Mouse (Mus musculus): Measurements from ENCODE around the gene 9130023H24Rik.

The 9130023H24Rik gene

GRCm38 (mm10) chr7:128237927-128238778, at the start of gene 9130023H24Rik:
Gene 9130023H24Rik (minus strand): TSS chr7:128238031.
- H3K27me3 ChIP-seq (ENCODE audit: control insufficient read depth, insufficient read depth, low read length, poor library complexity, severe bottlenecking), result no peaks in the 10 kb centered on the region
- H3K36me3 ChIP-seq (ENCODE audit: control insufficient read depth, insufficient read depth, low read length, poor library complexity, severe bottlenecking), result peaks cover 10% of the 10 kb centered on the region
- peak; percentile 100 for DNase-seq (ENCODE audit: low read depth, low spot score)

- Histone ChIP-seq H3K36me3 (ENCODE audit: control insufficient read depth, insufficient read depth, low read length, poor library complexity, severe bottlenecking) (peaks cover 2% of the 10 kb centered on the region; the same call in 1 of the 2 replicates), H3K27me3 (ENCODE audit: control insufficient read depth, insufficient read depth, low read length, poor library complexity, severe bottlenecking) (no peaks in the 10 kb centered on the region)
- no peak for DNase-seq (ENCODE audit: low read depth, low spot score)
Observed at GRCm38 (mm10) chr7:128285060-128285459, 47.2 kb upstream of the 9130023H24Rik start.

- Histone ChIP-seq H3K36me3 (ENCODE audit: control insufficient read depth, insufficient read depth, low read length, poor library complexity, severe bottlenecking) (peaks cover 5% of the 10 kb centered on the region; the same call in 1 of the 2 replicates), H3K27me3 (ENCODE audit: control insufficient read depth, insufficient read depth, low read length, poor library complexity, severe bottlenecking) (no peaks in the 10 kb centered on the region)
- no peak for DNase-seq (ENCODE audit: low read depth, low spot score)
Observed at GRCm38 (mm10) chr7:128284047-128284446, 46.2 kb upstream of the 9130023H24Rik start.

- DNase-seq (ENCODE audit: low read depth, low spot score), result no peak
- Histone ChIP-seq H3K27me3 (ENCODE audit: control insufficient read depth, insufficient read depth, low read length, poor library complexity, severe bottlenecking) (no peaks in the 10 kb centered on the region), H3K36me3 (ENCODE audit: control insufficient read depth, insufficient read depth, low read length, poor library complexity, severe bottlenecking) (peaks cover 10% of the 10 kb centered on the region)
Observed at GRCm38 (mm10) chr7:128282532-128283244, 44.9 kb upstream of the 9130023H24Rik start.

GRCm38 (mm10) chr7:128281765-128282164, 43.9 kb upstream of the 9130023H24Rik start:
- H3K36me3 ChIP-seq (ENCODE audit: control insufficient read depth, insufficient read depth, low read length, poor library complexity, severe bottlenecking), result peaks cover 10% of the 10 kb centered on the region
- H3K27me3 ChIP-seq (ENCODE audit: control insufficient read depth, insufficient read depth, low read length, poor library complexity, severe bottlenecking), result no peaks in the 10 kb centered on the region
- DNase-seq (ENCODE audit: low read depth, low spot score), result no peak

- peaks cover 10% of the 10 kb centered on the region for H3K36me3 ChIP-seq (ENCODE audit: control insufficient read depth, insufficient read depth, low read length, poor library complexity, severe bottlenecking)
- no peak for DNase-seq (ENCODE audit: low read depth, low spot score)
- H3K27me3 ChIP-seq (ENCODE audit: control insufficient read depth, insufficient read depth, low read length, poor library complexity, severe bottlenecking), result no peaks in the 10 kb centered on the region
Observed at GRCm38 (mm10) chr7:128279750-128280149, 41.9 kb upstream of the 9130023H24Rik start.

- no peaks in the 10 kb centered on the region for H3K27me3 ChIP-seq (ENCODE audit: control insufficient read depth, insufficient read depth, low read length, poor library complexity, severe bottlenecking)
- DNase-seq (ENCODE audit: low read depth, low spot score), result no peak
- peaks cover 10% of the 10 kb centered on the region for H3K36me3 ChIP-seq (ENCODE audit: control insufficient read depth, insufficient read depth, low read length, poor library complexity, severe bottlenecking)
Observed at GRCm38 (mm10) chr7:128276051-128276450, 38.2 kb upstream of the 9130023H24Rik start.

- no peaks in the 10 kb centered on the region for H3K27me3 ChIP-seq (ENCODE audit: control insufficient read depth, insufficient read depth, low read length, poor library complexity, severe bottlenecking)
- DNase-seq (ENCODE audit: low read depth, low spot score), result no peak
- no peaks in the 10 kb centered on the region; the same call in none of the 2 replicates for H3K36me3 ChIP-seq (ENCODE audit: control insufficient read depth, insufficient read depth, low read length, poor library complexity, severe bottlenecking)
Observed at GRCm38 (mm10) chr7:128271496-128271895, 33.7 kb upstream of the 9130023H24Rik start.

GRCm38 (mm10) chr7:128270431-128270850, 32.6 kb upstream of the 9130023H24Rik start:
- Histone ChIP-seq H3K36me3 (ENCODE audit: control insufficient read depth, insufficient read depth, low read length, poor library complexity, severe bottlenecking) (no peaks in the 10 kb centered on the region; the same call in none of the 2 replicates), H3K27me3 (ENCODE audit: control insufficient read depth, insufficient read depth, low read length, poor library complexity, severe bottlenecking) (no peaks in the 10 kb centered on the region)
- no peak for DNase-seq (ENCODE audit: low read depth, low spot score)

- H3K27me3 ChIP-seq (ENCODE audit: control insufficient read depth, insufficient read depth, low read length, poor library complexity, severe bottlenecking), result no peaks in the 10 kb centered on the region
Observed at GRCm38 (mm10) chr7:128267813-128268212, 30.0 kb upstream of the 9130023H24Rik start.

GRCm38 (mm10) chr7:128267391-128267790, 29.6 kb upstream of the 9130023H24Rik start:
- Histone ChIP-seq H3K36me3 (ENCODE audit: control insufficient read depth, insufficient read depth, low read length, poor library complexity, severe bottlenecking) (no peaks in the 10 kb centered on the region), H3K27me3 (ENCODE audit: control insufficient read depth, insufficient read depth, low read length, poor library complexity, severe bottlenecking) (no peaks in the 10 kb centered on the region)
- DNase-seq (ENCODE audit: low read depth, low spot score), result no peak

More at GRCm38 (mm10) chr7:128267813-128268212, 30.0 kb upstream of the 9130023H24Rik start:
- no peak for DNase-seq (ENCODE audit: low read depth, low spot score)
- H3K36me3 ChIP-seq (ENCODE audit: control insufficient read depth, insufficient read depth, low read length, poor library complexity, severe bottlenecking), result no peaks in the 10 kb centered on the region; the same call in 1 of the 2 replicates

GRCm38 (mm10) chr7:128266056-128266455, 28.2 kb upstream of the 9130023H24Rik start:
- Histone ChIP-seq H3K27me3 (ENCODE audit: control insufficient read depth, insufficient read depth, low read length, poor library complexity, severe bottlenecking) (no peaks in the 10 kb centered on the region), H3K36me3 (ENCODE audit: control insufficient read depth, insufficient read depth, low read length, poor library complexity, severe bottlenecking) (no peaks in the 10 kb centered on the region)
- no peak for DNase-seq (ENCODE audit: low read depth, low spot score)

GRCm38 (mm10) chr7:128265411-128265810, 27.6 kb upstream of the 9130023H24Rik start, which contains the start of gene Slc5a2:
Gene Slc5a2 (plus strand): TSS chr7:128265657.
- no peaks in the 10 kb centered on the region for H3K36me3 ChIP-seq (ENCODE audit: control insufficient read depth, insufficient read depth, low read length, poor library complexity, severe bottlenecking)
- no peak for DNase-seq (ENCODE audit: low read depth, low spot score)

GRCm38 (mm10) chr7:128256783-128257334, 19.0 kb upstream of the 9130023H24Rik start:
- Histone ChIP-seq H3K36me3 (ENCODE audit: control insufficient read depth, insufficient read depth, low read length, poor library complexity, severe bottlenecking) (peaks cover 3% of the 10 kb centered on the region), H3K27me3 (ENCODE audit: control insufficient read depth, insufficient read depth, low read length, poor library complexity, severe bottlenecking) (no peaks in the 10 kb centered on the region)
- no peak for DNase-seq (ENCODE audit: low read depth, low spot score)

More at GRCm38 (mm10) chr7:128265411-128265810, 27.6 kb upstream of the 9130023H24Rik start, which contains the start of gene Slc5a2:
- H3K27me3 ChIP-seq (ENCODE audit: control insufficient read depth, insufficient read depth, low read length, poor library complexity, severe bottlenecking), result no peaks in the 10 kb centered on the region
